Mouse (Mus musculus): ENCODE data around the gene Tmem104. TPM values are rescaled to one million over a fixed set of nuclear protein-coding genes. Genes with fewer than 3 reads are reported as not detected.

The Tmem104 gene
- polyA plus RNA-seq, 1 experiment from 2014 or later: 5.1 TPM

GRCm38 (mm10) chr11:115202756-115203155 lies 15.5 kb downstream of the Tmem104 start:
- 84% methylated on average over 9 of the region's 9 CpGs for WGBS (ENCODE audit: insufficient replicate concordance)
- no peaks in the 10 kb centered on the region for H3K27me3 ChIP-seq
- H3K27ac ChIP-seq: no peak overlapping the region
- no peak overlapping the region for H3K4me3 ChIP-seq (replicated peaks)
- H3K4me2 ChIP-seq: no peak overlapping the region
- ATAC-seq (ENCODE audit: low read depth): no peak
- no peaks in the 10 kb centered on the region for H3K9me3 ChIP-seq (replicated peaks)
- H3K9ac ChIP-seq: no peak overlapping the region
- no peaks in the 10 kb centered on the region for H3K4me1 ChIP-seq (replicated peaks)
- peaks cover 68% of the 10 kb centered on the region for H3K36me3 ChIP-seq
- no peak for DNase-seq

GRCm38 (mm10) chr11:115208126-115208525 lies 20.8 kb downstream of the Tmem104 start:
- no peaks in the 10 kb centered on the region for H3K9me3 ChIP-seq (replicated peaks)
- no peak overlapping the region for H3K27ac ChIP-seq
- H3K27me3 ChIP-seq: no peaks in the 10 kb centered on the region
- no peak overlapping the region for H3K9ac ChIP-seq
- DNase-seq (no peak), ATAC-seq (ENCODE audit: low read depth) (no peak)
- H3K4me2 ChIP-seq: no peak overlapping the region
- WGBS (ENCODE audit: insufficient replicate concordance): 84% methylated on average over 12 of the region's 12 CpGs
- H3K4me3 ChIP-seq (replicated peaks): no peak overlapping the region
- H3K4me1 ChIP-seq (replicated peaks): peaks cover 21% of the 10 kb centered on the region
- peaks cover 50% of the 10 kb centered on the region for H3K36me3 ChIP-seq

- no peak for ATAC-seq (ENCODE audit: low read depth)
- no peak for DNase-seq
- Histone ChIP-seq H3K4me1 (replicated peaks) (peaks cover 21% of the 10 kb centered on the region), H3K9me3 (replicated peaks) (no peaks in the 10 kb centered on the region), H3K9ac (no peak overlapping the region), H3K4me3 (replicated peaks) (no peak overlapping the region), H3K4me2 (no peak overlapping the region), H3K27ac (no peak overlapping the region), H3K27me3 (no peaks in the 10 kb centered on the region), H3K36me3 (peaks cover 42% of the 10 kb centered on the region)
- 69% methylated on average over 25 of the region's 25 CpGs for WGBS (ENCODE audit: insufficient replicate concordance)
Measured at GRCm38 (mm10) chr11:115208776-115209732, 21.8 kb downstream of the Tmem104 start.

- 70% methylated on average over 7 of the region's 7 CpGs for WGBS (ENCODE audit: insufficient replicate concordance)
- Histone ChIP-seq H3K4me2 (no peak overlapping the region), H3K27ac (no peak overlapping the region), H3K4me1 (replicated peaks) (peaks cover 21% of the 10 kb centered on the region), H3K36me3 (peaks cover 38% of the 10 kb centered on the region), H3K27me3 (no peaks in the 10 kb centered on the region), H3K9ac (no peak overlapping the region), H3K9me3 (replicated peaks) (no peaks in the 10 kb centered on the region), H3K4me3 (replicated peaks) (no peak overlapping the region)
- ATAC-seq (ENCODE audit: low read depth): no peak
- no peak for DNase-seq
Measured at GRCm38 (mm10) chr11:115209958-115210357, 22.7 kb downstream of the Tmem104 start.

GRCm38 (mm10) chr11:115212116-115212515 lies 24.8 kb downstream of the Tmem104 start:
- Histone ChIP-seq H3K4me2 (no peak overlapping the region), H3K4me3 (replicated peaks) (no peak overlapping the region), H3K27ac (no peak overlapping the region), H3K36me3 (peaks cover 17% of the 10 kb centered on the region), H3K27me3 (no peaks in the 10 kb centered on the region), H3K4me1 (replicated peaks) (peaks cover 23% of the 10 kb centered on the region), H3K9me3 (replicated peaks) (no peaks in the 10 kb centered on the region), H3K9ac (no peak overlapping the region)
- DNase-seq: no peak
- 61% methylated on average over 13 of the region's 13 CpGs for WGBS (ENCODE audit: insufficient replicate concordance)
- no peak; the same call in 1 of the 2 replicates for ATAC-seq (ENCODE audit: low read depth)

GRCm38 (mm10) chr11:115215123-115215522 lies 27.8 kb downstream of the Tmem104 start:
- 55% methylated on average over 5 of the region's 5 CpGs for WGBS (ENCODE audit: insufficient replicate concordance)
- no peak overlapping the region for H3K4me3 ChIP-seq (replicated peaks)
- H3K4me2 ChIP-seq: no peak overlapping the region
- H3K27me3 ChIP-seq: no peaks in the 10 kb centered on the region
- no peaks in the 10 kb centered on the region for H3K36me3 ChIP-seq
- H3K9me3 ChIP-seq (replicated peaks): no peaks in the 10 kb centered on the region
- ATAC-seq (ENCODE audit: low read depth): no peak
- no peak for DNase-seq
- H3K9ac ChIP-seq: no peak overlapping the region
- no peak overlapping the region for H3K27ac ChIP-seq
- H3K4me1 ChIP-seq (replicated peaks): peaks cover 47% of the 10 kb centered on the region

- Histone ChIP-seq H3K4me1 (replicated peaks) (peaks cover 39% of the 10 kb centered on the region), H3K4me2 (no peak overlapping the region), H3K36me3 (no peaks in the 10 kb centered on the region), H3K9ac (no peak overlapping the region), H3K4me3 (replicated peaks) (no peak overlapping the region), H3K27me3 (no peaks in the 10 kb centered on the region), H3K27ac (no peak overlapping the region), H3K9me3 (replicated peaks) (no peaks in the 10 kb centered on the region)
- ATAC-seq (ENCODE audit: low read depth): no peak
- DNase-seq: no peak
- WGBS (ENCODE audit: insufficient replicate concordance): 48% methylated on average over 18 of the region's 18 CpGs
Measured at GRCm38 (mm10) chr11:115217439-115218410, 30.4 kb downstream of the Tmem104 start.

- Histone ChIP-seq H3K4me2 (no peak overlapping the region), H3K9me3 (replicated peaks) (no peaks in the 10 kb centered on the region), H3K27me3 (no peaks in the 10 kb centered on the region), H3K4me3 (replicated peaks) (no peak overlapping the region), H3K9ac (no peak overlapping the region), H3K27ac (no peak overlapping the region), H3K36me3 (no peaks in the 10 kb centered on the region), H3K4me1 (replicated peaks) (peaks cover 49% of the 10 kb centered on the region)
- no peak; the same call in 1 of the 2 replicates for ATAC-seq (ENCODE audit: low read depth)
- 51% methylated on average over 9 of the region's 9 CpGs for WGBS (ENCODE audit: insufficient replicate concordance)
- no peak for DNase-seq
Measured at GRCm38 (mm10) chr11:115219263-115219662, 32.0 kb downstream of the Tmem104 start.

- no peak overlapping the region for H3K27ac ChIP-seq
- H3K4me2 ChIP-seq: no peak overlapping the region
- no peaks in the 10 kb centered on the region for H3K27me3 ChIP-seq
- DNase-seq: no peak
- no peak overlapping the region for H3K9ac ChIP-seq
- H3K9me3 ChIP-seq (replicated peaks): no peaks in the 10 kb centered on the region
- H3K4me3 ChIP-seq (replicated peaks): no peak overlapping the region
- H3K4me1 ChIP-seq (replicated peaks): peaks cover 53% of the 10 kb centered on the region
- 62% methylated on average over 10 of the region's 10 CpGs for WGBS (ENCODE audit: insufficient replicate concordance)
- no peak for ATAC-seq (ENCODE audit: low read depth)
- H3K36me3 ChIP-seq: no peaks in the 10 kb centered on the region
Measured at GRCm38 (mm10) chr11:115219685-115220084, 32.4 kb downstream of the Tmem104 start.

GRCm38 (mm10) chr11:115222077-115222476 lies 34.8 kb downstream of the Tmem104 start:
- H3K4me2 ChIP-seq: no peak overlapping the region
- WGBS (ENCODE audit: insufficient replicate concordance): 71% methylated on average over 12 of the region's 12 CpGs
- no peak overlapping the region for H3K9ac ChIP-seq
- H3K4me3 ChIP-seq (replicated peaks): no peak overlapping the region
- ATAC-seq (ENCODE audit: low read depth) (no peak), DNase-seq (no peak)
- H3K36me3 ChIP-seq: no peaks in the 10 kb centered on the region
- no peaks in the 10 kb centered on the region for H3K9me3 ChIP-seq (replicated peaks)
- H3K27me3 ChIP-seq: no peaks in the 10 kb centered on the region
- no peak overlapping the region for H3K27ac ChIP-seq
- H3K4me1 ChIP-seq (replicated peaks): peaks cover 67% of the 10 kb centered on the region

GRCm38 (mm10) chr11:115222570-115222969 lies 35.3 kb downstream of the Tmem104 start:
- WGBS (ENCODE audit: insufficient replicate concordance): 44% methylated on average over 5 of the region's 5 CpGs
- no peak overlapping the region for H3K4me3 ChIP-seq (replicated peaks)
- H3K4me1 ChIP-seq (replicated peaks): peaks cover 65% of the 10 kb centered on the region
- H3K36me3 ChIP-seq: no peaks in the 10 kb centered on the region
- DNase-seq: no peak
- ATAC-seq (ENCODE audit: low read depth): no peak
- no peak overlapping the region for H3K4me2 ChIP-seq
- no peak overlapping the region for H3K9ac ChIP-seq
- H3K27ac ChIP-seq: no peak overlapping the region
- H3K27me3 ChIP-seq: no peaks in the 10 kb centered on the region
- no peaks in the 10 kb centered on the region for H3K9me3 ChIP-seq (replicated peaks)
